Mouse (Mus musculus): Measurements from ENCODE around the gene Rhbdd3.

DNA sequence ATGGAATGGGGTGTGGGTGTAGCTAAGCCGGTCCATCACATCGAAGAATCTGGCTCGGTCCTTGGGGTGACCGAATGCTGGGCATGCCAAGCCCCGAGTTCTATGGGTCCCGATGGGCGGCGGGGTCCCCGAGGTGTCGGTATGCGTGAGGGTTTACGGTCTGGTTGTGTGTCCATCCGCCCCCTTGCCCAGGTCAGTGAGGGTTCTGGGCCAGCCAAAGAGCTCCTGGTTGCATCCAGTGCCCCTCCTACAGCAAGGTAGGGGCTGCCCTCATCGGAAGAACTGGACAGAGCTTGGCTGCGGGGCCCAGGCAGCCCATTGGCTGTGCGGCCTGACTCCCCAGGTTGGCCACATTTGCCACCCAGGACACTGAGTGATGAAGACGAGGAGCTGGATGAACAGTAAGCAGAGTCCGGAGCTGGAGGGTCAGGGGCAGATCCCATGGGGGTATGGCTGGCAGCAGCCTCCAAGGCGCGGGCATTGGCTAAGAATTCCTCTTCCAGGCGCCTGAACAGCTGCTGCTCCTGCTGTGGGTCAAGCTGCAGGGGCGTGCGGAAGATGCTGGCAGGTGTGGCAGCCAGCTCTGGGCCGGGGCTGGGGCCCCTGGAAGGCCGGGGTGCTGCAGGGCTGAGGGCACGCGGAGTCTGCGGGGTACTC is 37.8 kb upstream of the Rhbdd3 start:
- TF ChIP-seq CTCF (IDR thresholded peaks at IDR 0.05; ENCODE audit: low read depth): no peak
- no peak for TF ChIP-seq EP300 (optimal IDR thresholded peaks at IDR 0.05)
